Mouse (Mus musculus): ENCODE results near the gene Cd82. TPM values are rescaled to one million over a fixed set of nuclear protein-coding genes. Genes with fewer than 3 reads are reported as not detected.

Gene Cd82
- polyA plus RNA-seq, 1 experiment from 2014 or later, result 12.9 TPM

DNA sequence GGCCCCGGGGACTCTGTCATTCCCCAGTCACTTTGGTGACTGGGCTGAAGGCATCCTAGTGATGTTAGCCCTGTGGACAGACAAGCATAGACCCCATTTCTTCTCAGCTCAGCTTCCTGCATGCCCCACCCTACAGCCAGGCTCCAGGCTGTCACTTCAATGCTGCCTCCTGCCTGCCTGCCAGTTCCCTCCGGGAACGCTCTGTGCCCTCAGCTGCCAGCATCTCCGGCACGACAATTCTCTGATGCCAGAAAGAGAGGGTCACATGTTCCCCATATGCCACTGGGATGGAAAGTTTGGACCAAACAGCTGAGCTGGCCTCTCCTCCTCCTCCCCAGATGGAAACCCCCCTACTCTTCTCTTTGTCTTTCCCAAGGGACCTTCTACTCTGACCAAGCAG is 79.1 kb downstream of the Cd82 start:
- H3K4me1 ChIP-seq, result peaks cover 27% of the 10 kb centered on the region
- peaks cover 8% of the 10 kb centered on the region; the same call in 1 of the 2 replicates for H3K27me3 ChIP-seq (ENCODE audit: insufficient read depth, poor library complexity, severe bottlenecking)
- no peaks in the 10 kb centered on the region for H3K9me3 ChIP-seq
- 79% methylated on average over 5 of the region's 5 CpGs for WGBS
- no peak overlapping the region for H3K4me3 ChIP-seq
- H3K27ac ChIP-seq, result no peak overlapping the region
- DNase-seq (ENCODE audit: low spot score), result no peak
- no peaks in the 10 kb centered on the region for H3K36me3 ChIP-seq

DNA sequence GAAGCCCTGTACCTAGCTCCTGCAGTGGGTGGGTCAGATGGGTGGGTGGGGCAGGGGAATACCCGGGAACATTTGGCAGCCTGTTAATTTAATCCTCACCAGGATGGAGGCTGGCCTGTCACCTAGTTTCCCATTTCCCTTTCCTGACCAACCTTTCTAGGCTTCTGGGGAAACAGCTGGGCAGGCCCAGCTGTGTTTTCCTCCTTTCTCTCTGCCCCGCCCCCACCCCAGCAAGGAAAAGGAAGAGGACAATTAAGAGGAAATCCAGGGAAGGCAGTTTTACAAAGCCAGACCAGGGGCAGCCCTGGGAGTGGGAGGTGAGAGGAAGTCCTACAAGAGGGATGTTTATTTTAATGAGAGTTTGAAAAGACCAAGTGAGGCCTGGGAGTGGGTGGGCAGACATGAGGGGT is 82.3 kb downstream of the Cd82 start:
- no peak for DNase-seq (ENCODE audit: low spot score)
- Histone ChIP-seq H3K9me3 (no peaks in the 10 kb centered on the region), H3K4me1 (peaks cover 40% of the 10 kb centered on the region), H3K36me3 (no peaks in the 10 kb centered on the region), H3K27me3 (ENCODE audit: insufficient read depth, poor library complexity, severe bottlenecking) (no peaks in the 10 kb centered on the region), H3K27ac (no peak overlapping the region), H3K4me3 (no peak overlapping the region)
- 26% methylated on average over 2 of the region's 2 CpGs for WGBS

DNA sequence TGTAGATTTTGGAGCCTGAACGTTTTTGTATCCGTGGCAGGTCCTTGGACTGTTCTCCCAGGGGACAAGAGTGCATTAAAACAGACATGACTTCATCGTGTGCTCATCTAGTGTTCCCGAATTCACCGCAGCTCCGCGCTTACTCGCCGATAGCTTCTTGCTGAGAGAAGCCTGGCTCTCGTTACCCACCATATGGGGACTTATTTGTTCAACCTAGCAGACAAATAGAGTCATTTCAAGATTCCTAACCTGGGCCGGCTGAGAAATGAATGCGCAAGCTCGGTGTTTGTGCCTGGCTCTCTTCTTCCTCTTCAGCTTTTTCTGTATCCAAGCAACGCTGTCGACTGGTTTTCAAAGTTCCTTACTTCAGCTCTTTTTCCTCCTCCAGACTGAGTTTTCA is 85.1 kb downstream of the Cd82 start:
- no peak overlapping the region for H3K4me3 ChIP-seq
- peaks cover 40% of the 10 kb centered on the region for H3K4me1 ChIP-seq
- no peaks in the 10 kb centered on the region for H3K9me3 ChIP-seq
- no peak for DNase-seq (ENCODE audit: low spot score)
- no peaks in the 10 kb centered on the region for H3K27me3 ChIP-seq (ENCODE audit: insufficient read depth, poor library complexity, severe bottlenecking)
- no peak overlapping the region for H3K27ac ChIP-seq
- no peaks in the 10 kb centered on the region for H3K36me3 ChIP-seq
- WGBS, result 66% methylated on average over 15 of the region's 15 CpGs

DNA sequence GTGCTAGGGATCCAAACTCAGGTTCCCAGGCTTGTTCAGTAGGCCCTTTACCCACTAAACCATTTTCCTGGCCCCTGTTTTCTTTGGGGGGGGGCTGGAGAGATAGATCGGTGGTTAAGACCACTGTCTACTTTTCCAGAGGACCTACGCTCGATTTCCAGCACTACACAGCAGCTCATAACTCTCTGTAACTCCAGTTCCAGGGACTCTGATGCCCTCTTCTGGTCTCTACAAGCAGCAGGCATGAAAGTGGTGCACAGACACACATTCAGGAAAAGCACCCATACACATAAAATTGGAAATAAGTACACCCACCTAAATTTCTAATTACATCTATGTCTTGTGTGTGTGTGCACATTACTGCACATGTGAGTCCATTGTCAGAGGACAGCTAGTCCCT is 85.8 kb downstream of the Cd82 start:
- Histone ChIP-seq H3K36me3 (no peaks in the 10 kb centered on the region), H3K9me3 (no peaks in the 10 kb centered on the region), H3K4me1 (peaks cover 42% of the 10 kb centered on the region), H3K27ac (no peak overlapping the region; the same call in 1 of the 2 replicates), H3K27me3 (ENCODE audit: insufficient read depth, poor library complexity, severe bottlenecking) (no peaks in the 10 kb centered on the region), H3K4me3 (no peak overlapping the region)
- DNase-seq (ENCODE audit: low spot score), result no peak
- WGBS, result 91% methylated on average over 3 of the region's 3 CpGs

DNA sequence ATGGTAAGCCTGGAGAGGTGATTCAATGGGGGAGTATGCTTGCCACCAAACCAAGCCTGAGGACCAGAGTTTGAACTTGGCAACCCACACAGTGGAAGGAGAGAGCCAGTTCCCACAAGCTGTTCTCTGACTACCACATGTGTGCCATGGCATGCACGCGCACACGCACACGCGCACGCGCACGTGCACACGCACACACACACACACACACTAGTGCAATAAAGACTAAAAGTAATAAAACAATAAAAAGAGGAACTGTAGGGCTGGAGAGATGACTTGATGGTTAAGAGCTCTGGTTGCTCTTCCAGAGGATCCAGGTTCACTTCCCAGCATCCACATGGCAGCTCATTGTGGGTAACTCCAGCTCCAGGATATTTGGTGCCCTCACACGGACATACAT is 90.1 kb downstream of the Cd82 start:
- 91% methylated on average over 10 of the region's 10 CpGs for WGBS
- H3K27ac ChIP-seq, result 0 out of 2 replicates have a peak overlapping the region, but pooled peaks have one; percentile 22

DNA sequence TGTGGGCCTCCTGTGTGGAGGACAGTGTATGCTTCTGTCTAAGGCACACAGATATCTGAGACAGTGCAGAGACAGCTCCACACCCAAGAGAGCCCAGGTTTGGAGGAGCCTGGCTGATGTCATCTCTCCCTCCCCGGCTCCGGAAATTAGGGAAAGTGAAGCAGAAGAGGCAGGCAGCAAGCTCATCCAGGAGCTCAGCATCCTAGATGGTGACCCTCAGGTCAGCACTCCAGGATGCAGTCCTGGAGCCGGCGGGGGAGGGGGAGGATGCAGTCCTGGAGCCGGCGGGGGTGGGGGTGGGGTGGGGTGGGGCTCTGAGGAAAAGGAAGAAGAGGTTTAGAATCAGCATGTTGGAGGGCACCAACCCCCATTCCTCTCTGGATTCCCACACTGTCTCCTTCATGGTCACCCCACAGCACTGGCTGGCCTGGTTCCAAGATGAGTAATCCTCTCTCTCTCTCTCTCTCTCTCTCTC is 90.8 kb downstream of the Cd82 start:
- no peaks in the 10 kb centered on the region for H3K9me3 ChIP-seq
- H3K4me1 ChIP-seq, result peaks cover 25% of the 10 kb centered on the region
- H3K36me3 ChIP-seq, result no peaks in the 10 kb centered on the region
- H3K27me3 ChIP-seq (ENCODE audit: insufficient read depth, poor library complexity, severe bottlenecking), result no peaks in the 10 kb centered on the region; the same call in 1 of the 2 replicates
- no peak overlapping the region for H3K4me3 ChIP-seq
- no peak for DNase-seq (ENCODE audit: low spot score)
- WGBS, result 8% methylated on average over 6 of the region's 6 CpGs
- peak overlapping the region; percentile 42; the same call in 1 of the 2 replicates for H3K27ac ChIP-seq

More for the DNA sequence above, 90.1 kb downstream of the Cd82 start:
- Histone ChIP-seq H3K4me1 (peaks cover 25% of the 10 kb centered on the region), H3K27me3 (ENCODE audit: insufficient read depth, poor library complexity, severe bottlenecking) (no peaks in the 10 kb centered on the region; the same call in 1 of the 2 replicates), H3K4me3 (no peak overlapping the region), H3K9me3 (no peaks in the 10 kb centered on the region), H3K36me3 (no peaks in the 10 kb centered on the region)
- DNase-seq (ENCODE audit: low spot score), result no peak

Small RNA genes within 50 kb of the gene (microRNA-seq; reads per million reads assigned to microRNA genes)
- gene Mir7001, result not detected

Other genes with a start within 250 kb of the Cd82 start
- 64.2 and 67.0 TPM in 2 replicates for gene Tspan18, start 128.6 kb downstream of the Cd82 start, polyA plus RNA-seq (2016; fragmentation: Nextera tagmentation; extraction: Ambion mirVana)
- gene Gm10803, start 97.4 kb upstream of the Cd82 start, polyA plus RNA-seq (2016; fragmentation: Nextera tagmentation; extraction: Ambion mirVana), result not detected in 2 replicates
- gene Alx4, start 179.2 kb upstream of the Cd82 start, polyA plus RNA-seq (2016; fragmentation: Nextera tagmentation; extraction: Ambion mirVana), result 0.83 and 3.6 TPM in 2 replicates

All from heart, embryonic 10.5 days (tissue).